Mouse (Mus musculus) right cerebral cortex, adult 18-20 months (tissue): ENCODE measurements around the gene Dctn5.
"Not testable (repeated sequence)": the region's sequence is repeated elsewhere in the genome, so short reads cannot be mapped to it uniquely, and the experiment has no call there.

ENCODE experiments used
- DNase-seq: peaks from one replicate; pipeline ENCODE4 v3.0.0; 2022; ENCODE audit warnings: mixed read lengths

Dctn5 gene

GRCm38 (mm10) chr7:122132497-122133337 lies at the start of gene Dctn5, which contains the start of gene Palb2:
Gene Dctn5 (plus strand): TSS chr7:122133041.
Gene Palb2 (minus strand): TSS chr7:122132985.
- DNase-seq, result peak; percentile 98

GRCm38 (mm10) chr7:122087195-122087982 lies 45.5 kb upstream of the Dctn5 start:
- DNase-seq, result no peak

- DNase-seq, result no peak
These were observed 38.1 kb upstream of the Dctn5 start for GRCm38 (mm10) chr7:122094564-122095330.

GRCm38 (mm10) chr7:122098009-122098408 lies 34.8 kb upstream of the Dctn5 start:
- no peak for DNase-seq

GRCm38 (mm10) chr7:122099222-122099621 lies 33.6 kb upstream of the Dctn5 start:
- DNase-seq, result peak; percentile 32

- DNase-seq, result not testable (repeated sequence)
These were observed 31.7 kb upstream of the Dctn5 start for GRCm38 (mm10) chr7:122101014-122101746.

GRCm38 (mm10) chr7:122101747-122102244 lies 31.0 kb upstream of the Dctn5 start, which contains the start of gene Ndufab1:
Gene Ndufab1 (minus strand): TSS chr7:122101886.
- DNase-seq, result peak; percentile 91

GRCm38 (mm10) chr7:122108206-122108605 lies 24.6 kb upstream of the Dctn5 start:
- no peak for DNase-seq

- no peak for DNase-seq
These were observed 9.3 kb upstream of the Dctn5 start for GRCm38 (mm10) chr7:122123518-122123917.

- no peak for DNase-seq
These were observed 7.2 kb upstream of the Dctn5 start for GRCm38 (mm10) chr7:122125636-122126035.

- DNase-seq, result no peak
These were observed 5.9 kb upstream of the Dctn5 start for GRCm38 (mm10) chr7:122126946-122127345.

- no peak for DNase-seq
These were observed 1.0 kb upstream of the Dctn5 start for GRCm38 (mm10) chr7:122131834-122132233.

GRCm38 (mm10) chr7:122133338-122133625 lies 441 bp downstream of the Dctn5 start:
- DNase-seq, result no peak

- DNase-seq, result no peak
These were observed 2.2 kb downstream of the Dctn5 start for GRCm38 (mm10) chr7:122135070-122135469.

GRCm38 (mm10) chr7:122137071-122137470 lies 4.2 kb downstream of the Dctn5 start:
- no peak for DNase-seq

- DNase-seq, result no peak
These were observed 5.3 kb downstream of the Dctn5 start for GRCm38 (mm10) chr7:122138190-122138589.

- no peak for DNase-seq
These were observed 8.2 kb downstream of the Dctn5 start for GRCm38 (mm10) chr7:122140991-122141390.

- DNase-seq, result no peak
These were observed 19.6 kb downstream of the Dctn5 start for GRCm38 (mm10) chr7:122152473-122152872.

- no peak for DNase-seq
These were observed 25.6 kb downstream of the Dctn5 start for GRCm38 (mm10) chr7:122158488-122158887.

- DNase-seq, result peak; percentile 87
These were observed 26.4 kb downstream of the Dctn5 start, which contains the start of gene Plk1 for GRCm38 (mm10) chr7:122158915-122159902. Gene Plk1 (plus strand): TSS chr7:122159439.

- DNase-seq, result no peak
These were observed 27.2 kb downstream of the Dctn5 start for GRCm38 (mm10) chr7:122160037-122160436.
